Mouse (Mus musculus): ENCODE measurements around the gene Abcc10. TPM values are rescaled to one million over a fixed set of nuclear protein-coding genes. Genes with fewer than 3 reads are reported as not detected.

Abcc10 gene
- total and polyA plus RNA-seq, 2 experiments from 2014 or later: 8.4 to 12.2 TPM

- Histone ChIP-seq H3K36me3 (ENCODE audit: insufficient read depth, low read length) (peaks cover 7% of the 10 kb centered on the region), H3K9me3 (ENCODE audit: low read length) (no peaks in the 10 kb centered on the region), H3K27me3 (ENCODE audit: insufficient read depth, low read length) (no peaks in the 10 kb centered on the region), H3K4me2 (ENCODE audit: low read depth, low read length, poor library complexity, severe bottlenecking) (peak overlapping the region; percentile 76), H3K27ac (ENCODE audit: low read depth, low read length) (peak overlapping the region; percentile 85), H3K4me1 (ENCODE audit: insufficient read depth, low read length) (no peaks in the 10 kb centered on the region; the same call in 1 of the 2 replicates), H3K9ac (replicated peaks; ENCODE audit: low read length, poor library complexity, severe bottlenecking) (peak overlapping the region; percentile 80), H3K4me3 (ENCODE audit: low read depth, low read length) (peak overlapping the region; percentile 68)
- 1% methylated on average over 26 of the region's 27 CpGs for WGBS
- DNase-seq (ENCODE audit: low spot score) (peak; percentile 40), ATAC-seq (ENCODE audit: low FRiP score) (peak; percentile 28)
- TF ChIP-seq CTCF (IDR thresholded peaks at IDR 0.05): no peak; the same call in 1 of the 2 replicates
These were observed 693 bp downstream of the Abcc10 start for GRCm38 (mm10) chr17:46327413-46327905.

GRCm38 (mm10) chr17:46322046-46322823 lies 5.9 kb downstream of the Abcc10 start:
- H3K4me2 ChIP-seq (ENCODE audit: low read depth, low read length, poor library complexity, severe bottlenecking): no peak overlapping the region
- H3K36me3 ChIP-seq (ENCODE audit: insufficient read depth, low read length): peaks cover 11% of the 10 kb centered on the region
- no peak overlapping the region for H3K27ac ChIP-seq (ENCODE audit: low read depth, low read length)
- no peaks in the 10 kb centered on the region for H3K9me3 ChIP-seq (ENCODE audit: low read length)
- no peak for TF ChIP-seq CTCF (IDR thresholded peaks at IDR 0.05)
- WGBS: 89% methylated on average over 14 of the region's 14 CpGs
- ATAC-seq (ENCODE audit: low FRiP score): no peak
- no peaks in the 10 kb centered on the region for H3K27me3 ChIP-seq (ENCODE audit: insufficient read depth, low read length)
- no peak overlapping the region for H3K4me3 ChIP-seq (ENCODE audit: low read depth, low read length)
- no peaks in the 10 kb centered on the region for H3K4me1 ChIP-seq (ENCODE audit: insufficient read depth, low read length)
- no peak overlapping the region for H3K9ac ChIP-seq (replicated peaks; ENCODE audit: low read length, poor library complexity, severe bottlenecking)
- DNase-seq (ENCODE audit: low spot score): no peak

GRCm38 (mm10) chr17:46320492-46320891 lies 7.7 kb downstream of the Abcc10 start:
- no peak overlapping the region for H3K9ac ChIP-seq (replicated peaks; ENCODE audit: low read length, poor library complexity, severe bottlenecking)
- H3K4me3 ChIP-seq (ENCODE audit: low read depth, low read length): no peak overlapping the region
- no peaks in the 10 kb centered on the region for H3K9me3 ChIP-seq (ENCODE audit: low read length)
- H3K4me1 ChIP-seq (ENCODE audit: insufficient read depth, low read length): no peaks in the 10 kb centered on the region
- no peaks in the 10 kb centered on the region for H3K27me3 ChIP-seq (ENCODE audit: insufficient read depth, low read length)
- H3K36me3 ChIP-seq (ENCODE audit: insufficient read depth, low read length): peaks cover 11% of the 10 kb centered on the region
- ATAC-seq (ENCODE audit: low FRiP score) (no peak), DNase-seq (ENCODE audit: low spot score) (no peak)
- TF ChIP-seq CTCF (IDR thresholded peaks at IDR 0.05): no peak
- 81% methylated on average over 6 of the region's 6 CpGs for WGBS
- no peak overlapping the region for H3K4me2 ChIP-seq (ENCODE audit: low read depth, low read length, poor library complexity, severe bottlenecking)
- H3K27ac ChIP-seq (ENCODE audit: low read depth, low read length): no peak overlapping the region

- H3K4me2 ChIP-seq (ENCODE audit: low read depth, low read length, poor library complexity, severe bottlenecking): no peak overlapping the region
- no peak overlapping the region for H3K4me3 ChIP-seq (ENCODE audit: low read depth, low read length)
- H3K27ac ChIP-seq (ENCODE audit: low read depth, low read length): no peak overlapping the region
- H3K9ac ChIP-seq (replicated peaks; ENCODE audit: low read length, poor library complexity, severe bottlenecking): no peak overlapping the region
- no peak for TF ChIP-seq CTCF (IDR thresholded peaks at IDR 0.05)
- H3K36me3 ChIP-seq (ENCODE audit: insufficient read depth, low read length): peaks cover 5% of the 10 kb centered on the region; the same call in 1 of the 2 replicates
- DNase-seq (ENCODE audit: low spot score): no peak
- WGBS: 91% methylated on average over 10 of the region's 10 CpGs
- no peaks in the 10 kb centered on the region for H3K27me3 ChIP-seq (ENCODE audit: insufficient read depth, low read length)
- H3K9me3 ChIP-seq (ENCODE audit: low read length): no peaks in the 10 kb centered on the region
- no peak for ATAC-seq (ENCODE audit: low FRiP score)
- no peaks in the 10 kb centered on the region for H3K4me1 ChIP-seq (ENCODE audit: insufficient read depth, low read length)
These were observed 12.3 kb downstream of the Abcc10 start for GRCm38 (mm10) chr17:46315813-46316212.

GRCm38 (mm10) chr17:46313135-46313715 lies 14.9 kb downstream of the Abcc10 start:
- no peaks in the 10 kb centered on the region for H3K4me1 ChIP-seq (ENCODE audit: insufficient read depth, low read length)
- 90% methylated on average over 9 of the region's 9 CpGs for WGBS
- no peak overlapping the region for H3K4me2 ChIP-seq (ENCODE audit: low read depth, low read length, poor library complexity, severe bottlenecking)
- H3K9ac ChIP-seq (replicated peaks; ENCODE audit: low read length, poor library complexity, severe bottlenecking): no peak overlapping the region
- no peak for ATAC-seq (ENCODE audit: low FRiP score)
- no peak overlapping the region for H3K27ac ChIP-seq (ENCODE audit: low read depth, low read length)
- H3K27me3 ChIP-seq (ENCODE audit: insufficient read depth, low read length): no peaks in the 10 kb centered on the region
- no peak for DNase-seq (ENCODE audit: low spot score)
- no peaks in the 10 kb centered on the region for H3K9me3 ChIP-seq (ENCODE audit: low read length)
- TF ChIP-seq CTCF (IDR thresholded peaks at IDR 0.05): no peak
- no peak overlapping the region for H3K4me3 ChIP-seq (ENCODE audit: low read depth, low read length)
- peaks cover 11% of the 10 kb centered on the region for H3K36me3 ChIP-seq (ENCODE audit: insufficient read depth, low read length)

- Histone ChIP-seq H3K4me3 (ENCODE audit: low read depth, low read length) (no peak overlapping the region), H3K27me3 (ENCODE audit: insufficient read depth, low read length) (no peaks in the 10 kb centered on the region), H3K4me2 (ENCODE audit: low read depth, low read length, poor library complexity, severe bottlenecking) (no peak overlapping the region), H3K27ac (ENCODE audit: low read depth, low read length) (0 out of 2 replicates have a peak overlapping the region, but pooled peaks have one; percentile 3), H3K36me3 (ENCODE audit: insufficient read depth, low read length) (peaks cover 17% of the 10 kb centered on the region), H3K9me3 (ENCODE audit: low read length) (no peaks in the 10 kb centered on the region), H3K9ac (replicated peaks; ENCODE audit: low read length, poor library complexity, severe bottlenecking) (no peak overlapping the region), H3K4me1 (ENCODE audit: insufficient read depth, low read length) (no peaks in the 10 kb centered on the region)
- no peak for TF ChIP-seq CTCF (IDR thresholded peaks at IDR 0.05)
- ATAC-seq (ENCODE audit: low FRiP score): peak; percentile 63
- WGBS: 87% methylated on average over 10 of the region's 10 CpGs
- peak; percentile 19 for DNase-seq (ENCODE audit: low spot score)
These were observed 17.6 kb downstream of the Abcc10 start for GRCm38 (mm10) chr17:46310515-46310914.

Data from midbrain, postnatal 0 days (tissue).